Mouse (Mus musculus) hindbrain, embryonic 10.5 days (tissue): ENCODE results near the gene 1700037C18Rik. TPM values are rescaled to one million over a fixed set of nuclear protein-coding genes. Genes with fewer than 3 reads are reported as not detected.

ENCODE experiments used
- DNase-seq: peaks from one replicate; pipeline ENCODE4 v3.0.0-alpha.2; 2017; ENCODE audit warnings: low spot score
- H3K27ac ChIP-seq: fragments of 300-500 bp; sonication (generic); 2 replicates; pipeline ENCODE4 v1.5.1; 2016; ENCODE audit warnings: mild to moderate bottlenecking, moderate library complexity
- H3K27me3 ChIP-seq: fragments of 300-500 bp; sonication (generic); 2 replicates; pipeline ENCODE4 v1.6.1; 2016; ENCODE audit warnings: mild to moderate bottlenecking; ENCODE audit not compliant: poor library complexity, insufficient read depth, severe bottlenecking
- H3K36me3 ChIP-seq: fragments of 300-500 bp; sonication (generic); 2 replicates; pipeline ENCODE4 v1.6.1; 2016; ENCODE audit warnings: mild to moderate bottlenecking, moderate library complexity
- H3K4me1 ChIP-seq: fragments of 300-500 bp; sonication (generic); replicated peaks from 2 replicates; pipeline ENCODE4 v1.6.1; 2016; ENCODE audit warnings: mild to moderate bottlenecking
- H3K4me3 ChIP-seq: fragments of 300-500 bp; sonication (generic); 2 replicates; pipeline ENCODE4 v1.5.1; 2016; ENCODE audit warnings: mild to moderate bottlenecking, moderate library complexity
- H3K9me3 ChIP-seq: fragments of 300-500 bp; sonication (generic); 2 replicates; pipeline ENCODE4 v1.6.1; 2016; ENCODE audit warnings: mild to moderate bottlenecking, moderate library complexity
- WGBS: fragments of 180-500 bp; shearing (Covaris S2); methylation state at CpG from one replicate; pipeline ENCODE4 v1.1.7; 2016; 5-methylcytosine and 5-hydroxymethylcytosine counted together
- polyA plus RNA-seq: library from polyadenylated mRNA; unstranded; fragments of >200 nt; fragmentation: Nextera tagmentation; extraction: Ambion mirVana; gene quantifications from 2 replicates; pipeline ENCODE4 v1.2.1, GENCODE M21; 2016

Gene 1700037C18Rik
- polyA plus RNA-seq, 1 experiment from 2014 or later, result 9.0 TPM

GRCm38 (mm10) chr16:3896553-3896952 is 11.9 kb downstream of the 1700037C18Rik start:
- H3K9me3 ChIP-seq, result no peaks in the 10 kb centered on the region
- H3K27ac ChIP-seq, result no peak overlapping the region
- DNase-seq, result no peak
- no peak overlapping the region for H3K4me3 ChIP-seq
- WGBS, result 77% methylated on average over 1 of the region's 1 CpGs
- H3K27me3 ChIP-seq, result no peaks in the 10 kb centered on the region
- peaks cover 67% of the 10 kb centered on the region for H3K36me3 ChIP-seq
- no peaks in the 10 kb centered on the region for H3K4me1 ChIP-seq

GRCm38 (mm10) chr16:3896046-3896445 is 12.4 kb downstream of the 1700037C18Rik start:
- Histone ChIP-seq H3K27me3 (no peaks in the 10 kb centered on the region), H3K27ac (no peak overlapping the region), H3K4me3 (no peak overlapping the region), H3K9me3 (no peaks in the 10 kb centered on the region), H3K36me3 (peaks cover 62% of the 10 kb centered on the region), H3K4me1 (no peaks in the 10 kb centered on the region)
- 89% methylated on average over 6 of the region's 6 CpGs for WGBS
- no peak for DNase-seq

- no peaks in the 10 kb centered on the region for H3K4me1 ChIP-seq
- H3K27ac ChIP-seq, result no peak overlapping the region
- WGBS, result 76% methylated on average over 9 of the region's 9 CpGs
- no peak for DNase-seq
- H3K4me3 ChIP-seq, result no peak overlapping the region
- no peaks in the 10 kb centered on the region for H3K27me3 ChIP-seq
- H3K36me3 ChIP-seq, result peaks cover 54% of the 10 kb centered on the region
- H3K9me3 ChIP-seq, result no peaks in the 10 kb centered on the region
Measured at GRCm38 (mm10) chr16:3895173-3895792, 13.2 kb downstream of the 1700037C18Rik start.

- Histone ChIP-seq H3K27me3 (no peaks in the 10 kb centered on the region), H3K4me3 (no peak overlapping the region), H3K36me3 (peaks cover 41% of the 10 kb centered on the region), H3K4me1 (no peaks in the 10 kb centered on the region), H3K27ac (no peak overlapping the region), H3K9me3 (no peaks in the 10 kb centered on the region)
- 90% methylated on average over 3 of the region's 3 CpGs for WGBS
- DNase-seq, result no peak
Measured at GRCm38 (mm10) chr16:3893739-3894138, 14.8 kb downstream of the 1700037C18Rik start.

- 95% methylated on average over 14 of the region's 14 CpGs for WGBS
- Histone ChIP-seq H3K27ac (no peak overlapping the region), H3K4me3 (no peak overlapping the region), H3K36me3 (peaks cover 22% of the 10 kb centered on the region), H3K4me1 (no peaks in the 10 kb centered on the region), H3K9me3 (no peaks in the 10 kb centered on the region), H3K27me3 (no peaks in the 10 kb centered on the region)
- no peak for DNase-seq
Measured at GRCm38 (mm10) chr16:3891621-3892295, 16.7 kb downstream of the 1700037C18Rik start.

GRCm38 (mm10) chr16:3885065-3885670 is 23.3 kb downstream of the 1700037C18Rik start:
- no peak for DNase-seq
- H3K9me3 ChIP-seq, result no peaks in the 10 kb centered on the region
- 5% methylated on average over 10 of the region's 10 CpGs for WGBS
- peak overlapping the region; percentile 95 for H3K27ac ChIP-seq
- H3K4me1 ChIP-seq, result peaks cover 16% of the 10 kb centered on the region
- peak overlapping the region; percentile 95 for H3K4me3 ChIP-seq
- peaks cover 14% of the 10 kb centered on the region for H3K36me3 ChIP-seq
- no peaks in the 10 kb centered on the region for H3K27me3 ChIP-seq

- Histone ChIP-seq H3K4me3 (peak within 1 kb of the TSS; percentile 95), H3K4me1 (peaks cover 16% of the 10 kb centered on the region), H3K27me3 (no peaks in the 10 kb centered on the region), H3K27ac (peak within 1 kb of the TSS; percentile 95), H3K9me3 (no peaks in the 10 kb centered on the region), H3K36me3 (peaks cover 16% of the 10 kb centered on the region)
- peak; percentile 96 for DNase-seq
- WGBS, result under 1% methylated on average over 88 of the region's 88 CpGs
Measured at GRCm38 (mm10) chr16:3884201-3885064, 24.1 kb downstream of the 1700037C18Rik start, which contains the start of the genes Zfp597 and Gm20695. Gene Zfp597 (minus strand): TSS chr16:3884561. Gene Gm20695 (plus strand): TSS chr16:3884648.

- peaks cover 18% of the 10 kb centered on the region for H3K4me1 ChIP-seq
- H3K4me3 ChIP-seq, result no peak overlapping the region
- H3K9me3 ChIP-seq, result no peaks in the 10 kb centered on the region
- peaks cover 27% of the 10 kb centered on the region for H3K36me3 ChIP-seq
- no peak overlapping the region for H3K27ac ChIP-seq
- WGBS, result 95% methylated on average over 4 of the region's 4 CpGs
- H3K27me3 ChIP-seq, result no peaks in the 10 kb centered on the region
- no peak for DNase-seq
Measured at GRCm38 (mm10) chr16:3876346-3876745, 32.1 kb downstream of the 1700037C18Rik start.

- Histone ChIP-seq H3K4me3 (peak within 1 kb of the TSS; percentile 61), H3K4me1 (peaks cover 22% of the 10 kb centered on the region), H3K9me3 (no peaks in the 10 kb centered on the region), H3K36me3 (peaks cover 22% of the 10 kb centered on the region), H3K27ac (peak within 1 kb of the TSS; percentile 82), H3K27me3 (no peaks in the 10 kb centered on the region)
- 4% methylated on average over 47 of the region's 47 CpGs for WGBS
- peak; percentile 95 for DNase-seq
Measured at GRCm38 (mm10) chr16:3872216-3873047, 36.1 kb downstream of the 1700037C18Rik start, which contains the start of gene Naa60. Gene Naa60 (plus strand): TSS chr16:3872375.

- DNase-seq, result no peak
- H3K9me3 ChIP-seq, result no peaks in the 10 kb centered on the region
- peak overlapping the region; percentile 61 for H3K4me3 ChIP-seq
- peaks cover 22% of the 10 kb centered on the region for H3K4me1 ChIP-seq
- 1% methylated on average over 16 of the region's 16 CpGs for WGBS
- peaks cover 21% of the 10 kb centered on the region for H3K36me3 ChIP-seq
- no peaks in the 10 kb centered on the region for H3K27me3 ChIP-seq
- peak overlapping the region; percentile 82 for H3K27ac ChIP-seq
Measured at GRCm38 (mm10) chr16:3871815-3872214, 36.7 kb downstream of the 1700037C18Rik start.

GRCm38 (mm10) chr16:3859254-3859653 is 49.2 kb downstream of the 1700037C18Rik start:
- H3K27ac ChIP-seq, result no peak overlapping the region
- no peak overlapping the region for H3K4me3 ChIP-seq
- WGBS, result 95% methylated on average over 4 of the region's 4 CpGs

GRCm38 (mm10) chr16:3855776-3856175 is 52.7 kb downstream of the 1700037C18Rik start:
- Histone ChIP-seq H3K9me3 (0 out of 2 replicates have a peak, but pooled peaks cover 2% of the 10 kb centered on the region), H3K36me3 (peaks cover 4% of the 10 kb centered on the region; the same call in 1 of the 2 replicates)
- WGBS, result 93% methylated on average over 1 of the region's 1 CpGs

More at GRCm38 (mm10) chr16:3859254-3859653, 49.2 kb downstream of the 1700037C18Rik start:
- Histone ChIP-seq H3K4me1 (no peaks in the 10 kb centered on the region), H3K36me3 (peaks cover 27% of the 10 kb centered on the region), H3K9me3 (no peaks in the 10 kb centered on the region), H3K27me3 (no peaks in the 10 kb centered on the region)
- no peak for DNase-seq

More at GRCm38 (mm10) chr16:3855776-3856175, 52.7 kb downstream of the 1700037C18Rik start:
- H3K4me3 ChIP-seq, result no peak overlapping the region
- H3K27ac ChIP-seq, result no peak overlapping the region
- no peak for DNase-seq
- H3K27me3 ChIP-seq, result no peaks in the 10 kb centered on the region
- H3K4me1 ChIP-seq, result peaks cover 4% of the 10 kb centered on the region
